Mouse (Mus musculus): ENCODE data around the gene Apbb1ip. TPM values are rescaled to one million over a fixed set of nuclear protein-coding genes. Genes with fewer than 3 reads are reported as not detected.
A peak's percentile ranks its signal among the peaks of the same experiment; 100 is the strongest.
"Not testable (repeated sequence)": the region's sequence is repeated elsewhere in the genome, so short reads cannot be mapped to it uniquely, and the experiment has no call there.

Apbb1ip gene
- total RNA-seq, 4 experiments from 2014 or later, result 5.9 to 15.2 (median 9.3) TPM

GRCm38 (mm10) chr2:22816231-22816630 lies 42.3 kb downstream of the Apbb1ip start:
- DNase-seq (ENCODE audit: low spot score in 2 of 2), result no peak

- no peak for DNase-seq (ENCODE audit: low spot score in 2 of 2)
Observed at GRCm38 (mm10) chr2:22822293-22822692, 48.4 kb downstream of the Apbb1ip start.

- no peak for DNase-seq (ENCODE audit: low spot score in 2 of 2)
Observed at GRCm38 (mm10) chr2:22845514-22845913, 71.6 kb downstream of the Apbb1ip start.

- no peak for DNase-seq (ENCODE audit: low spot score in 2 of 2)
Observed at GRCm38 (mm10) chr2:22851900-22852299, 78.0 kb downstream of the Apbb1ip start.

GRCm38 (mm10) chr2:22857501-22857900 lies 83.6 kb downstream of the Apbb1ip start:
- DNase-seq (ENCODE audit: low spot score in 2 of 2), result peak in 1 of 2 experiments; percentile 10

- DNase-seq (ENCODE audit: low spot score in 2 of 2), result no peak
Observed at GRCm38 (mm10) chr2:22862194-22862593, 88.3 kb downstream of the Apbb1ip start.

GRCm38 (mm10) chr2:22864394-22865037 lies 90.6 kb downstream of the Apbb1ip start:
- DNase-seq (ENCODE audit: low spot score in 2 of 2), result peak; percentile 15 to 60

GRCm38 (mm10) chr2:22865818-22866217 lies 91.9 kb downstream of the Apbb1ip start:
- no peak for DNase-seq (ENCODE audit: low spot score in 2 of 2)

GRCm38 (mm10) chr2:22866894-22867424 lies 93.1 kb downstream of the Apbb1ip start:
- no peak for DNase-seq (ENCODE audit: low spot score in 2 of 2)

- no peak for DNase-seq (ENCODE audit: low spot score in 2 of 2)
Observed at GRCm38 (mm10) chr2:22873159-22873558, 99.3 kb downstream of the Apbb1ip start.

GRCm38 (mm10) chr2:22874628-22875027 lies 100.7 kb downstream of the Apbb1ip start:
- no peak for DNase-seq (ENCODE audit: low spot score in 2 of 2)

GRCm38 (mm10) chr2:22876614-22877013 lies 102.7 kb downstream of the Apbb1ip start:
- no peak for DNase-seq (ENCODE audit: low spot score in 2 of 2)

GRCm38 (mm10) chr2:22878781-22879180 lies 104.9 kb downstream of the Apbb1ip start:
- no peak for DNase-seq (ENCODE audit: low spot score in 2 of 2)

GRCm38 (mm10) chr2:22880726-22881125 lies 106.8 kb downstream of the Apbb1ip start:
- DNase-seq (ENCODE audit: low spot score in 2 of 2), result not testable (repeated sequence)

GRCm38 (mm10) chr2:22894932-22895281 lies 121.0 kb downstream of the Apbb1ip start:
- no peak for DNase-seq (ENCODE audit: low spot score in 2 of 2)

- peak; percentile 74 to 89 for DNase-seq (ENCODE audit: low spot score in 2 of 2)
Observed at GRCm38 (mm10) chr2:22895282-22896273, 121.7 kb downstream of the Apbb1ip start, which contains the start of gene Pdss1. Gene Pdss1, plus strand, starts transcription at chr2:22895522.

GRCm38 (mm10) chr2:22903947-22904346 lies 130.1 kb downstream of the Apbb1ip start:
- no peak for DNase-seq (ENCODE audit: low spot score in 2 of 2)

- DNase-seq (ENCODE audit: low spot score in 2 of 2), result no peak
Observed at GRCm38 (mm10) chr2:22914421-22914820, 140.5 kb downstream of the Apbb1ip start.

- no peak for DNase-seq (ENCODE audit: low spot score in 2 of 2)
Observed at GRCm38 (mm10) chr2:22918651-22919050, 144.8 kb downstream of the Apbb1ip start.

All from left cerebral cortex, adult 8-10 months (tissue).